Mouse (Mus musculus): Measurements from ENCODE around the gene Adamts13. TPM values are rescaled to one million over a fixed set of nuclear protein-coding genes. Genes with fewer than 3 reads are reported as not detected.

The Adamts13 gene
- total and polyA plus RNA-seq, 2 experiments from 2014 or later, result not detected

DNA sequence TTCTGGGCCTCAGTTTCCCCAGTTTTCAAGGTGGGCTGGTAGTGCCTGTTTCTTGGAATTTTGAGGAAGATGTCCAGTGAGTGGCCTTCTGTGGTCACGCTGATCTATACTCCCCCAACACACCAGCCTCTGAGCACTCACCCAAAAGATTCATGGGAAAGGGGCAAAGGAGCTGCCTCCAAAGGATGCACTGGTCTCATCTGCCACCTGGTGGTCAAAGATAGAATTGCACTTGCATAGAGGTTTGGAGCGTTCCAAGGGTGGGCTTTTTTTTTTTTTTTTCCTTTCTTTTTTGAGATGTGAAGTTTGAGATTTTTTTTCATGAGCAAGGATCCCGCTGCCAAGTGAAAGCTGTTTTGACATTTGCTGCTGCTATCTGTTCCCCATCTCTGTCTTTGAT, 65.4 kb downstream of the Adamts13 start:
- no peak for DNase-seq (ENCODE audit: low spot score)
- ATAC-seq (ENCODE audit: insufficient read depth, low read depth), result no peak
- no peak overlapping the region for H3K4me2 ChIP-seq (ENCODE audit: low read depth, low read length)
- no peaks in the 10 kb centered on the region for H3K27me3 ChIP-seq (ENCODE audit: control insufficient read depth, insufficient read depth, low read length)
- no peaks in the 10 kb centered on the region for H3K9me3 ChIP-seq (replicated peaks; ENCODE audit: control insufficient read depth, low read length)
- TF ChIP-seq EP300 (IDR thresholded peaks at IDR 0.05; ENCODE audit: low read depth) (no peak), CTCF (IDR thresholded peaks at IDR 0.05; ENCODE audit: low read depth) (peak; percentile 97)
- H3K4me3 ChIP-seq (ENCODE audit: low read depth, low read length), result no peak overlapping the region
- WGBS, result 0% methylated on average over 3 of the region's 3 CpGs
- no peak overlapping the region for H3K9ac ChIP-seq (replicated peaks; ENCODE audit: low read depth, low read length)
- no peaks in the 10 kb centered on the region for H3K36me3 ChIP-seq (replicated peaks; ENCODE audit: control insufficient read depth, insufficient read depth, low read length)
- H3K27ac ChIP-seq (ENCODE audit: low read depth), result no peak overlapping the region
- no peaks in the 10 kb centered on the region for H3K4me1 ChIP-seq (ENCODE audit: control insufficient read depth, insufficient read depth)

DNA sequence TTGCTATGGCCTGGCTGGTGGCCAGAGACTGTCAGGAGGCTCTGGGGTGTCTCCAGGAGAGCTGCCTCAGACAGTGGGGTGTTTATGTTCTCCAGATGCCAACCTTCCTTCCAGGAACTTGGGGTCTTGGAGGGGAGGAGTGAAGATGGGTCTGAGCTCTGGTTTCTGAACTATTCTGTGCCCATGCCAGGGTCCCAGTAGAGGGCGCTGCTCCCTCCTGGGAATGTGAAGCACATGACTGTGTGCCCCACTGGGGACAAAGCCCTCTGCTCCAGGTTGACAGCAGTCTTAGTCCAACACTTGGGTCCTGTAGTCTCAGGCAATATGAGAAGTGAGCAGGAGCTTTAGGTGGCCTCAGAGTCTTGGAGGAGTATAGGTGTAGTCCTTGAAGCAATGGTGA, 66.1 kb downstream of the Adamts13 start:
- Histone ChIP-seq H3K36me3 (replicated peaks; ENCODE audit: control insufficient read depth, insufficient read depth, low read length) (no peaks in the 10 kb centered on the region), H3K27me3 (ENCODE audit: control insufficient read depth, insufficient read depth, low read length) (no peaks in the 10 kb centered on the region), H3K9me3 (replicated peaks; ENCODE audit: control insufficient read depth, low read length) (no peaks in the 10 kb centered on the region), H3K4me1 (ENCODE audit: control insufficient read depth, insufficient read depth) (no peaks in the 10 kb centered on the region), H3K27ac (ENCODE audit: low read depth) (no peak overlapping the region), H3K4me3 (ENCODE audit: low read depth, low read length) (no peak overlapping the region), H3K4me2 (ENCODE audit: low read depth, low read length) (no peak overlapping the region), H3K9ac (replicated peaks; ENCODE audit: low read depth, low read length) (no peak overlapping the region)
- no peak for DNase-seq (ENCODE audit: low spot score)
- TF ChIP-seq CTCF (IDR thresholded peaks at IDR 0.05; ENCODE audit: low read depth) (peak; percentile 30), EP300 (IDR thresholded peaks at IDR 0.05; ENCODE audit: low read depth) (no peak)
- 0% methylated on average over 1 of the region's 1 CpGs for WGBS
- ATAC-seq (ENCODE audit: insufficient read depth, low read depth), result no peak

- ATAC-seq (ENCODE audit: insufficient read depth, low read depth), result no peak
- DNase-seq (ENCODE audit: low spot score), result no peak
- 60% methylated on average over 8 of the region's 8 CpGs for WGBS
Measured at GRCm38 (mm10) chr2:27042131-27042844, 69.1 kb downstream of the Adamts13 start.

DNA sequence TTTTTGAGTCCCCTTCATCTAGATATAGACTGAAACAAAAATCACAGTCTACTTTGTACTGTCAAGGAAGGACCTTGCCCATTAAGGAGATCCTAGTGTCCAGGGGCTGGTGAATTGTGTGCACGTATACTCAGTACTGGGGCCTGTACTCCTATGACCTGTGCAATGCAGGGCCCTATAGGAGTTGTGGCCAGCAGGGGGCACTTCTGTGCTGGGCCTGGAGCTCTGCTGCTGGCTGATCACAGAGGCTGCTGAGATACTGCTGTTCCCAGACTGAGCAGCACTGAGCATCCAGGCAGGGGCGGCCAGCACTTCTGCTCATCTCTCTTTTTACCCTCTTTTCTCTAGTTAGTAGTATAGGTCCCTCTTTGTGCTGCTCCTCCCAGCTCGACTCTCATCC, 70.2 kb downstream of the Adamts13 start:
- TF ChIP-seq CTCF (IDR thresholded peaks at IDR 0.05; ENCODE audit: low read depth) (peak; percentile 95), EP300 (IDR thresholded peaks at IDR 0.05; ENCODE audit: low read depth) (no peak)
- no peak overlapping the region for H3K27ac ChIP-seq (ENCODE audit: low read depth)
- no peaks in the 10 kb centered on the region for H3K27me3 ChIP-seq (ENCODE audit: control insufficient read depth, insufficient read depth, low read length)
- peak; percentile 84 for ATAC-seq (ENCODE audit: insufficient read depth, low read depth)
- 11% methylated on average over 3 of the region's 3 CpGs for WGBS
- no peak overlapping the region for H3K4me2 ChIP-seq (ENCODE audit: low read depth, low read length)
- H3K9me3 ChIP-seq (replicated peaks; ENCODE audit: control insufficient read depth, low read length), result no peaks in the 10 kb centered on the region
- H3K4me1 ChIP-seq (ENCODE audit: control insufficient read depth, insufficient read depth), result no peaks in the 10 kb centered on the region
- H3K4me3 ChIP-seq (ENCODE audit: low read depth, low read length), result no peak overlapping the region
- no peaks in the 10 kb centered on the region for H3K36me3 ChIP-seq (replicated peaks; ENCODE audit: control insufficient read depth, insufficient read depth, low read length)
- peak; percentile 81 for DNase-seq (ENCODE audit: low spot score)
- H3K9ac ChIP-seq (replicated peaks; ENCODE audit: low read depth, low read length), result no peak overlapping the region

More at GRCm38 (mm10) chr2:27042131-27042844, 69.1 kb downstream of the Adamts13 start:
- Histone ChIP-seq H3K9ac (replicated peaks; ENCODE audit: low read depth, low read length) (no peak overlapping the region), H3K27me3 (ENCODE audit: control insufficient read depth, insufficient read depth, low read length) (no peaks in the 10 kb centered on the region), H3K4me1 (ENCODE audit: control insufficient read depth, insufficient read depth) (no peaks in the 10 kb centered on the region), H3K9me3 (replicated peaks; ENCODE audit: control insufficient read depth, low read length) (no peaks in the 10 kb centered on the region), H3K27ac (ENCODE audit: low read depth) (no peak overlapping the region), H3K4me2 (ENCODE audit: low read depth, low read length) (no peak overlapping the region), H3K4me3 (ENCODE audit: low read depth, low read length) (no peak overlapping the region), H3K36me3 (replicated peaks; ENCODE audit: control insufficient read depth, insufficient read depth, low read length) (no peaks in the 10 kb centered on the region)
- TF ChIP-seq EP300 (IDR thresholded peaks at IDR 0.05; ENCODE audit: low read depth), result no peak
- TF ChIP-seq CTCF (IDR thresholded peaks at IDR 0.05; ENCODE audit: low read depth), result no peak

- H3K27ac ChIP-seq (ENCODE audit: low read depth), result no peak overlapping the region
- TF ChIP-seq EP300 (IDR thresholded peaks at IDR 0.05; ENCODE audit: low read depth) (no peak), CTCF (IDR thresholded peaks at IDR 0.05; ENCODE audit: low read depth) (no peak)
- H3K4me2 ChIP-seq (ENCODE audit: low read depth, low read length), result no peak overlapping the region
- H3K4me1 ChIP-seq (ENCODE audit: control insufficient read depth, insufficient read depth), result no peaks in the 10 kb centered on the region
- no peaks in the 10 kb centered on the region for H3K27me3 ChIP-seq (ENCODE audit: control insufficient read depth, insufficient read depth, low read length)
- no peaks in the 10 kb centered on the region for H3K36me3 ChIP-seq (replicated peaks; ENCODE audit: control insufficient read depth, insufficient read depth, low read length)
- WGBS, result 67% methylated on average over 4 of the region's 4 CpGs
- H3K4me3 ChIP-seq (ENCODE audit: low read depth, low read length), result no peak overlapping the region
- DNase-seq (ENCODE audit: low spot score), result no peak
- no peak overlapping the region for H3K9ac ChIP-seq (replicated peaks; ENCODE audit: low read depth, low read length)
- H3K9me3 ChIP-seq (replicated peaks; ENCODE audit: control insufficient read depth, low read length), result no peaks in the 10 kb centered on the region
- ATAC-seq (ENCODE audit: insufficient read depth, low read depth), result no peak
Measured at GRCm38 (mm10) chr2:27044166-27044565, 71.0 kb downstream of the Adamts13 start.

- no peak overlapping the region for H3K4me3 ChIP-seq (ENCODE audit: low read depth, low read length)
- no peak for TF ChIP-seq CTCF (IDR thresholded peaks at IDR 0.05; ENCODE audit: low read depth)
- TF ChIP-seq EP300 (IDR thresholded peaks at IDR 0.05; ENCODE audit: low read depth), result no peak
- H3K27ac ChIP-seq (ENCODE audit: low read depth), result no peak overlapping the region
- H3K36me3 ChIP-seq (replicated peaks; ENCODE audit: control insufficient read depth, insufficient read depth, low read length), result no peaks in the 10 kb centered on the region
- no peak overlapping the region for H3K9ac ChIP-seq (replicated peaks; ENCODE audit: low read depth, low read length)
- no peak overlapping the region for H3K4me2 ChIP-seq (ENCODE audit: low read depth, low read length)
- no peak for DNase-seq (ENCODE audit: low spot score)
- no peaks in the 10 kb centered on the region for H3K9me3 ChIP-seq (replicated peaks; ENCODE audit: control insufficient read depth, low read length)
- ATAC-seq (ENCODE audit: insufficient read depth, low read depth), result no peak
- WGBS, result 76% methylated on average over 3 of the region's 3 CpGs
- no peaks in the 10 kb centered on the region for H3K4me1 ChIP-seq (ENCODE audit: control insufficient read depth, insufficient read depth)
- H3K27me3 ChIP-seq (ENCODE audit: control insufficient read depth, insufficient read depth, low read length), result no peaks in the 10 kb centered on the region
Measured at GRCm38 (mm10) chr2:27044641-27045040, 71.4 kb downstream of the Adamts13 start.

Data from heart, postnatal 0 days (tissue).